Mouse (Mus musculus): ENCODE data around the gene Ube2m. TPM values are rescaled to one million over a fixed set of nuclear protein-coding genes. Genes with fewer than 3 reads are reported as not detected.
"Not testable (repeated sequence)": the region's sequence is repeated elsewhere in the genome, so short reads cannot be mapped to it uniquely, and the experiment has no call there.

The Ube2m gene
- 107 and 130 TPM in 2 replicates for polyA plus RNA-seq (2015; fragmentation: Nextera tagmentation; extraction: Ambion mirVana)

DNA sequence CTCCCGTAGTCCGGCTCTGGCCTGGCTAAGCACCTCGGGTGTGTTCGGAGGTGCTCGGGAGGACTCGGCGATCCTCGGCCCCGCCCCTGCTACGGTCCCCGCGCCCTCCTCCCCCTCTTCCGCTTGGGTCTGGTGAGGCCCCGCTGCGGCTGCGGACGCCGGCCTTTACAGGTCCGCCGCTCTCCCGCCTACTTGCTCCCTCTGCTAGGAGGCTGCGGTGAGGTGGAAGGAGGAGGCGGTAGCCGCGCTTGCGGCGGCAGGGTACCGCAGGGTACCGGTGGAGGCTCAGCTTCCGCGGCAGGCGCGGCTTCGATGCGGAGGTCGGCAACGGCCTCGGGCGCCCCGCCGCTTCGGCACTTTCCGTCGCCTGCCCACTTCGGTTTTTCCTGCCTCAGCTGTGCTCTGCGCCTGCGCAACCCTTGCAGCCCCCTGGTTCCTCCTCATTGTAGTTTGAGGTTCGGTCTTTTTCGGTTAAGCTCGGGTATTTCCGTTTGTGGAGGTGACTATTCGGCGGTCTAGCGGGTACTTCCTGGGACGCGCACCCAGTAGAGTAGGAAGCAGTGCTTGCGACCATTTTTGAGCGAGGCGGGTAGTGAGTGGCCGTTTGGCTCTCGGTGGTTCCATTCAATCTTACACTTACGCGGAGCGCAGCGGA lies at the start of gene Ube2m:
Gene Ube2m, minus strand, starts transcription at position 375 of the 655 bp plus-strand sequence.
- WGBS: under 1% methylated on average over 65 of the region's 65 CpGs

DNA sequence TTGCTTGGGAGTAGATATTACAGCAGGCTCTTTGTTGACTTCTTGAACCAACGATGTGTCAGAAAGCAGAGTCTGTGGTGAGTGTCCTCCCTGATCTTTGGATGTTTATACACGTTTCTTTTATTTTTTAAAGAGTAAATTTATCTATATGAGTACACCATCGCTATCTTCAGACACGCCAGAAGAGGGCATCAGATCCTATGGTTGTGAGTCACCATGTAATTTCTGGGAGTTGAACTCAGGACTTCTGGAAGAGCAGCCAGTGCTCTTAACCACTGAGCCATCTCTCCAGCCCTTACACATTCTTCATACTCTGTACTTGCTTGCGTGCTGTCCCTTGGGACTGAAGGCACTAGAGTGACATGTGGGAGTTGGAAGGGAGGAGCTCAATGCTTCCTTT lies 34.2 kb upstream of the Ube2m start:
- no peak overlapping the region for H3K4me3 ChIP-seq
- 53% methylated on average over 5 of the region's 5 CpGs for WGBS
- H3K9me3 ChIP-seq (replicated peaks): no peaks in the 10 kb centered on the region

More for the DNA sequence above, at the start of gene Ube2m:
- ATAC-seq (replicated peaks; ENCODE audit: insufficient number of reproducible peaks, insufficient read depth, low FRiP score, low read depth): peak; percentile 92
- Histone ChIP-seq H3K27ac (peak within 1 kb of the TSS; percentile 99), H3K4me1 (replicated peaks) (peaks cover 38% of the 10 kb centered on the region), H3K9me3 (replicated peaks) (no peaks in the 10 kb centered on the region), H3K36me3 (peaks cover 19% of the 10 kb centered on the region), H3K4me3 (peak within 1 kb of the TSS; percentile 90), H3K9ac (peak within 1 kb of the TSS; percentile 99), H3K4me2 (peak within 1 kb of the TSS; percentile 76), H3K27me3 (peaks cover 17% of the 10 kb centered on the region)

DNA sequence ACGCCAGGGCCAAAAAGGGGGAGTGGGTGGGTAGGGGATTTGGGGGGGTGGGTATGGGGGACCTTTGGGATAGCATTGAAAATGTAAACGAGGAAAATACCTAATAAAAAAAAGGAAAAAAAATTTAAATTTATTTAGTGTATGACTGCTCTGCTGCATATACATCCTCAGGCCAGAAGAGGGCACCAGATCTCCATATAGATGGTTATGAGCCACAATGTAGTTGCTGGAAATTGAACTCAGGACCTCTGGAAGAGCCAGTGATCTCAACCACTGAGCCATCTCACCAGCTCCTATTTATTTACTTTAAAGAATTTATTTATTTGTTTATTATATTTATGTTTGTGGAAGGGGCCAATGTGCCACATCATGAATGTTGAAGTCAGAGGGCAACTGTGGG lies 25.3 kb upstream of the Ube2m start:
- not testable (repeated sequence) for H3K36me3 ChIP-seq; H3K9me3 ChIP-seq (replicated peaks); H3K9ac ChIP-seq; ATAC-seq (replicated peaks; ENCODE audit: insufficient number of reproducible peaks, insufficient read depth, low FRiP score, low read depth); H3K27ac ChIP-seq; H3K4me3 ChIP-seq; H3K4me2 ChIP-seq; H3K4me1 ChIP-seq (replicated peaks); H3K27me3 ChIP-seq
- WGBS: 48% methylated on average over 2 of the region's 2 CpGs

More for the DNA sequence above, 34.2 kb upstream of the Ube2m start:
- Histone ChIP-seq H3K36me3 (no peaks in the 10 kb centered on the region), H3K27ac (no peak overlapping the region), H3K4me2 (no peak overlapping the region), H3K4me1 (replicated peaks) (no peaks in the 10 kb centered on the region), H3K27me3 (no peaks in the 10 kb centered on the region), H3K9ac (no peak overlapping the region)
- no peak for ATAC-seq (replicated peaks; ENCODE audit: insufficient number of reproducible peaks, insufficient read depth, low FRiP score, low read depth)

GRCm38 (mm10) chr7:13059536-13059935 lies 21.5 kb upstream of the Ube2m start:
- H3K4me3 ChIP-seq: no peak overlapping the region
- H3K4me2 ChIP-seq: no peak overlapping the region
- no peaks in the 10 kb centered on the region for H3K4me1 ChIP-seq (replicated peaks)
- no peaks in the 10 kb centered on the region for H3K9me3 ChIP-seq (replicated peaks)
- ATAC-seq (replicated peaks; ENCODE audit: insufficient number of reproducible peaks, insufficient read depth, low FRiP score, low read depth): no peak
- H3K27ac ChIP-seq: no peak overlapping the region
- no peak overlapping the region for H3K9ac ChIP-seq
- WGBS: 86% methylated on average over 9 of the region's 9 CpGs
- no peaks in the 10 kb centered on the region for H3K36me3 ChIP-seq
- no peaks in the 10 kb centered on the region for H3K27me3 ChIP-seq

DNA sequence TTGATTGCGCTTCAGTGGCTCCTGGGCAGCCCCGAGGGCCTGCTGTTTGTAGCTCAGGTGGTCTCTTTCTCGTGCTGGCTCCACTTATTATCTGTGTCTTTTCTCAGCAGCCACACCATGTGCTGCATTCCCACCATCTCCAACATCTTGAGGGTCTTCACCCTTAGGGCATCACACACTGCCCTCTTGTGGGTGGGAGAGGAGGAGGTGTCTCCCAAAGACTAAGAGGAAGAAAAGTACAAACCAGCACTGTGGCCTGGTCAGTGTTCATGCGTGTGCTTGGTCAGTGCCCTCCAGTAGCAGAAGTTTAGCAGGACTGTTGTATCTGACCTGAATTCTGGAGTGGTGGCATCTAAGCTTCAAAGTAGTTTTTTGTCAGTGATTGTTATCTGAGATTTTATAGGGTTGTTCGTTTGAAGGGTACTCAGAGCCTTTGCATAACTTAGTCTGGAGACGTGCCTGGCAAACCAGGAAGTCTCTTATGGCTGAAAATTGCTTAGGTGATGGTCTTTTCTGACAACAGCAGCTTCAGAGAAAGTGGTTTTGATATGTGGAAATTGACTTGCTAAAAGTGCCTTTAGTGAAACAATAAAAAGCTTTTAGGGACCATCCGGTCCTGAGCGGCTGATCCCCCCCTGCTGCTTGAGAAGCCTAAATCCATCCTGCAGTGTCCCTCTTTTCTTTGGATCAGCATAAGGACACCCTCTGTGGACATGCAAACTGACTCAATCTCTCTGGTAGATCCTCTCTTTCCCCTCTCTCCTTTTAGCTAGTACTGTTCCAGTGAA lies 19.0 kb upstream of the Ube2m start:
- Histone ChIP-seq H3K4me1 (replicated peaks) (peaks cover 6% of the 10 kb centered on the region; the same call in 1 of the 2 replicates), H3K36me3 (no peaks in the 10 kb centered on the region), H3K4me3 (no peak overlapping the region), H3K9me3 (replicated peaks) (no peaks in the 10 kb centered on the region), H3K4me2 (no peak overlapping the region), H3K27me3 (no peaks in the 10 kb centered on the region), H3K27ac (no peak overlapping the region), H3K9ac (no peak overlapping the region)
- 60% methylated on average over 8 of the region's 8 CpGs for WGBS
- no peak for ATAC-seq (replicated peaks; ENCODE audit: insufficient number of reproducible peaks, insufficient read depth, low FRiP score, low read depth)

DNA sequence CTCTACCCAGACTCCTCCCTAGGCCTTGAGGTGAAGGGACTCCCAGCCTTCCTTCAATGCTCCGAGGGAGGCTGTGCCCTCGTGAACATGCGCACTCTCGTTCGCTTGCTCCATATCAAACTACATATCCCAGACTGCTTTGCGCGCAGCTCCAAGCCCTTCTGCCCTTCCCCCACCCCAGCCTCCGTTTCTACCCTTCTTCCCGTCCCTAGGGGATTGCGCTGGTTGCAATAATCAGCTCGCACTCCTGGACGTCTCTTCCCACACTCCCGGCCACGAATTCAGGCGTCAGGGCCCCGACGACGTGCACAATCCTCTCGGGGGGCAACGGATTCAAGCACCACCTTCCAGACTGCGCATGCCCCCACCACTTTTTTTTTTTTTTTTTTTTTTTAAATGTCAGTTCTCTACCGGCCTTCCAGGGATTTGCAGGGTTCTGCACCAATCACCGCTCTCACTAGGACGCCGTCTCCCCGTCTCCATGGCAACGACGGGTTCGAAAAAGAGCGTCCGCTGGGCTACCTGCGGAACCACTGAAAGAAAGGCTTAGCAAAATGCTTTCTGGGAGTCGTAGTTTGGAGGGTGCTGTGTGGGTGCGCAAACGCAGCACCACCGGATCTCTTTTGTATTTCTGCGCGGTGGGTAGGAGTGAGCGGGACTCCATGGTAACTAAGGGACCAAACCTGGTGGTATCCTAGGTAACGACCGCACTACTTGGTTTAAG lies 16.4 kb upstream of the Ube2m start, which contains the start of gene Mzf1:
Gene Mzf1, minus strand, starts transcription at position 478 of the 724 bp plus-strand sequence.
- Histone ChIP-seq H3K4me1 (replicated peaks) (peaks cover 6% of the 10 kb centered on the region; the same call in 1 of the 2 replicates), H3K9me3 (replicated peaks) (no peaks in the 10 kb centered on the region), H3K27ac (peak within 1 kb of the TSS; percentile 86), H3K36me3 (no peaks in the 10 kb centered on the region), H3K27me3 (no peaks in the 10 kb centered on the region), H3K4me2 (peak within 1 kb of the TSS; percentile 77), H3K9ac (peak within 1 kb of the TSS; percentile 69), H3K4me3 (peak within 1 kb of the TSS; percentile 74)
- ATAC-seq (replicated peaks; ENCODE audit: insufficient number of reproducible peaks, insufficient read depth, low FRiP score, low read depth): peak; percentile 91
- under 1% methylated on average over 41 of the region's 41 CpGs for WGBS

DNA sequence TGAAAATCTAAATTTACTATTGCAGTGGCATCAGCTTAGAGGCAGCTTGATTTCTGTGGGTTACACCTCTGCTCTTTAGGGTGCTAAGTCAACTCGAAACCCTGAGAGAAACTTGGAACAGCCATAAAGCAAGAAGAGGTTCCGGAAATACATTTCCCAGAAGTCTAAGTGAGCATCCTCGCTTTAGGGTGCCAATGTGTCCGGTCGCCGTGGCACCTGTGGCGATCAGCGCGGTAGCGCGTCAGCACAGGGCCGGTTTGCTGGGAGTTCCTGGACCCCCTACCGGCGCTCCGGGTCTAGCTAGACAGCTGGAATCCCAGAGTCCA lies 15.8 kb upstream of the Ube2m start:
- 4% methylated on average over 15 of the region's 15 CpGs for WGBS
- no peak for ATAC-seq (replicated peaks; ENCODE audit: insufficient number of reproducible peaks, insufficient read depth, low FRiP score, low read depth)
- Histone ChIP-seq H3K9ac (peak overlapping the region; percentile 69), H3K4me1 (replicated peaks) (peaks cover 6% of the 10 kb centered on the region; the same call in 1 of the 2 replicates), H3K9me3 (replicated peaks) (no peaks in the 10 kb centered on the region), H3K36me3 (no peaks in the 10 kb centered on the region), H3K4me2 (peak overlapping the region; percentile 77), H3K4me3 (peak overlapping the region; percentile 74), H3K27me3 (no peaks in the 10 kb centered on the region), H3K27ac (peak overlapping the region; percentile 86)

DNA sequence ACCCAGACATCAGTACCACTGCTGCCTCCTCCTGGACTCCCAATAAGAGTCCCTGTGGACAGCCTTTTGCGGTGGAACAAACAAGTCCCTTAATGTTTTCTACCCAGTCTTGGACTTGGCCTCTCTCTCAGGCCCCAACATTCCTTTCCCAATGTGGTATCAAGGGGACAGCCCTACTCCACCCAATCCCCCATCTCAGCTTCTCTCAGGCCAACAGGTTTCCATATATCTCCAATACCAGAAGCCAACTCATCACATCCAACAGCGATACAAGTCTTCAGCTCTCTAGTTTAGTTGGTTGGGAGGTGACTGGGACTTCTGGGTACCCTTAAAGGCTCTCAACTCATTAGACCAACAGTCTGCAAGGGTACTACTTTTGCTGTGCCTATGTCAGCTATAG lies 15.4 kb upstream of the Ube2m start:
- Histone ChIP-seq H3K4me1 (replicated peaks) (peaks cover 6% of the 10 kb centered on the region; the same call in 1 of the 2 replicates), H3K9ac (no peak overlapping the region; the same call in 1 of the 2 replicates), H3K4me2 (peak overlapping the region; percentile 77), H3K27ac (no peak overlapping the region), H3K9me3 (replicated peaks) (no peaks in the 10 kb centered on the region), H3K36me3 (no peaks in the 10 kb centered on the region), H3K4me3 (peak overlapping the region; percentile 74; the same call in 1 of the 2 replicates), H3K27me3 (no peaks in the 10 kb centered on the region)
- 90% methylated on average over 2 of the region's 2 CpGs for WGBS
- no peak for ATAC-seq (replicated peaks; ENCODE audit: insufficient number of reproducible peaks, insufficient read depth, low FRiP score, low read depth)

DNA sequence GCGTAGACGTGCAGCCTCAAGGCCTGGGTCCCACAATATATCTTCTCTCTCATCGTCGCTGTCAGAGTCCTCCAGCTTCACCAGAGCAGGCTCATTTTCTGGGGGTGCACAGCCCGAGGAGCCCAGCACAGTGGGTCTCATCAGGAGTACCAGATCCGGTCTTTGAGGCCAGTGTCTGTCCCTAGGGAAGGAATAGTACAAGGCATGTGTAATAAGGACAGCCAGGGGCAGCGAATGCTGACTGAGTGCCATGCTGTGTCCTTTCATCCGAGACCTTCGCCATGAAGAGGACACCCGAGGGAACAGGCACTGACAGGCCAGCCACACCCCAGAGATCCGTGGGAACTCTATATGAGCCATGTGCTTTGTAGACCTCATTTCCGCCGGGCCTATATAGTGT lies 14.9 kb upstream of the Ube2m start:
- ATAC-seq (replicated peaks; ENCODE audit: insufficient number of reproducible peaks, insufficient read depth, low FRiP score, low read depth): no peak
- Histone ChIP-seq H3K4me3 (no peak overlapping the region), H3K9me3 (replicated peaks) (no peaks in the 10 kb centered on the region), H3K4me2 (no peak overlapping the region), H3K27ac (no peak overlapping the region), H3K36me3 (no peaks in the 10 kb centered on the region), H3K27me3 (no peaks in the 10 kb centered on the region), H3K4me1 (replicated peaks) (peaks cover 6% of the 10 kb centered on the region; the same call in 1 of the 2 replicates), H3K9ac (no peak overlapping the region)
- 84% methylated on average over 13 of the region's 13 CpGs for WGBS

GRCm38 (mm10) chr7:13046084-13046483 lies 8.0 kb upstream of the Ube2m start:
- H3K9ac ChIP-seq: 0 out of 2 replicates have a peak overlapping the region, but pooled peaks have one; percentile 10
- no peak overlapping the region for H3K4me3 ChIP-seq
- H3K4me2 ChIP-seq: no peak overlapping the region
- 4% methylated on average over 2 of the region's 2 CpGs for WGBS
- no peaks in the 10 kb centered on the region for H3K36me3 ChIP-seq
- H3K9me3 ChIP-seq (replicated peaks): no peaks in the 10 kb centered on the region
- peaks cover 15% of the 10 kb centered on the region for H3K4me1 ChIP-seq (replicated peaks)
- peaks cover 44% of the 10 kb centered on the region for H3K27me3 ChIP-seq
- no peak for ATAC-seq (replicated peaks; ENCODE audit: insufficient number of reproducible peaks, insufficient read depth, low FRiP score, low read depth)
- no peak overlapping the region for H3K27ac ChIP-seq

DNA sequence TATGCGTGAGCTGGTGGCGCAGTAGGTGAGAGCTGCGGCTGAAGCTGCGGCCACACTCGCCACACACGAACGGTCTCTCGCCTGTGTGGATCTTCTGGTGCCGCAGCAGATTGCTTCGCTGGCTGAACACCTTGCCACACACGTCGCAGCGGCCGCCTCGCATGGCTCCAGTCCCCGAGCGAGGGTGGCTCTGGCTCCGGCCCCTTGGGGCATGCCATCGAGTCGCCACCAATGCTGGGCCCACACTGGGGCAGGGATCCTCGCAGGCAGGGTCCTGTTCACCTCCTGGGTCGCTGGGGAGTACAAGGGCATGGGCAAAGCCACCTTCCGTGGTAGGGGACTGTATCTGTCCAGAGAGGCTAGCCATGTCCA lies 6.2 kb upstream of the Ube2m start:
- peaks cover 18% of the 10 kb centered on the region for H3K4me1 ChIP-seq (replicated peaks)

More for the DNA sequence above, 6.2 kb upstream of the Ube2m start:
- Histone ChIP-seq H3K9ac (peak overlapping the region; percentile 58), H3K9me3 (replicated peaks) (no peaks in the 10 kb centered on the region), H3K27me3 (peaks cover 44% of the 10 kb centered on the region), H3K4me2 (peak overlapping the region; percentile 95), H3K36me3 (no peaks in the 10 kb centered on the region), H3K4me3 (peak overlapping the region; percentile 55), H3K27ac (no peak overlapping the region)
- 4% methylated on average over 23 of the region's 23 CpGs for WGBS
- no peak for ATAC-seq (replicated peaks; ENCODE audit: insufficient number of reproducible peaks, insufficient read depth, low FRiP score, low read depth)
